Mouse (Mus musculus) CH12.LX (cell line): ENCODE measurements at regions not wholly inside any gene's neighbourhood (a gene's known extent, or its start where the extent isn't known, plus 50 kb on each side); places are given as distances from the start of the nearest gene placed in this dataset.
A peak's percentile ranks its signal among the peaks of the same experiment; 100 is the strongest.

ENCODE experiments used
- DNase-seq: peaks from one replicate; pipeline ENCODE4 v3.0.0-alpha.2; 2013; ENCODE audit errors: extremely low read depth
- H3K27ac ChIP-seq: 2 replicates; pipeline ENCODE4 v1.5.1; 2012; ENCODE audit warnings: low read depth, mild to moderate bottlenecking, control low read depth, moderate library complexity; ENCODE audit not compliant: insufficient read depth
- H3K27me3 ChIP-seq: replicated peaks from 2 replicates; pipeline ENCODE3; 2012; ENCODE audit warnings: inconsistent platforms
- H3K36me3 ChIP-seq, 2 experiments: replicated peaks in 1 of 2; 2 replicates each; pipeline versions ENCODE3 to v1.6.1; 2012; ENCODE audit warnings: inconsistent platforms in 1 of 2, low read length in 1 of 2, mild to moderate bottlenecking in 1 of 2, mixed read lengths in 1 of 2, moderate library complexity in 1 of 2; ENCODE audit not compliant: control insufficient read depth in 1 of 2, insufficient read depth in 1 of 2
- H3K4me1 ChIP-seq, 2 experiments: 2 replicates each; pipeline ENCODE4 v1.6.1; 2012; ENCODE audit warnings: inconsistent platforms in 1 of 2, moderate library complexity in 1 of 2; ENCODE audit not compliant: insufficient read depth in 2 of 2, control insufficient read depth in 1 of 2
- H3K4me2 ChIP-seq: 2 replicates; pipeline ENCODE4 v1.6.1; 2012; ENCODE audit warnings: low read depth, mild to moderate bottlenecking, control low read depth; ENCODE audit not compliant: poor library complexity, insufficient read depth, severe bottlenecking
- H3K4me3 ChIP-seq, 3 experiments: fragments of 150-350 bp in 1 of 3; sonication (generic) in 1 of 3; replicated peaks in 1 of 3; 2 replicates each; pipeline versions ENCODE3 to v1.5.1; 2011 to 2012; ENCODE audit warnings: low read depth in 2 of 3, low read length in 2 of 3, mild to moderate bottlenecking in 2 of 3, moderate library complexity in 2 of 3, control low read depth in 1 of 3, improper control_type of control experiment in 1 of 3, inconsistent platforms in 1 of 3, mixed read lengths in 1 of 3; ENCODE audit not compliant: poor library complexity in 1 of 3
- H3K79me2 ChIP-seq: replicated peaks from 2 replicates; pipeline ENCODE4 v1.6.1; 2012; ENCODE audit warnings: mild to moderate bottlenecking, moderate library complexity; ENCODE audit not compliant: control insufficient read depth, poor library complexity, insufficient read depth, severe bottlenecking; ENCODE audit errors: extremely low read depth
- H3K9ac ChIP-seq: 2 replicates; pipeline ENCODE4 v1.6.1; 2012; ENCODE audit warnings: low read depth, mild to moderate bottlenecking, control low read depth, moderate library complexity; ENCODE audit not compliant: insufficient read depth
- H3K9me3 ChIP-seq: replicated peaks from 2 replicates; pipeline ENCODE3; 2012; ENCODE audit warnings: low read length, inconsistent platforms, mixed read lengths
- CTCF ChIP-seq, 2 experiments: IDR thresholded peaks in 1 of 2; conservative IDR thresholded peaks in 1 of 2; 2 replicates each; pipeline ENCODE4 v1.5.1; 2011 to 2012; ENCODE audit warnings: low read depth in 2 of 2, low read length in 2 of 2, improper control_type of control experiment in 1 of 2, inconsistent platforms in 1 of 2, mild to moderate bottlenecking in 1 of 2, moderate library complexity in 1 of 2
- E2F4 ChIP-seq: IDR thresholded peaks from 2 replicates; pipeline ENCODE4 v1.6.1; 2011; ENCODE audit warnings: low read depth, low read length, improper control_type of control experiment; ENCODE audit not compliant: insufficient replicate concordance
- EP300 ChIP-seq: IDR thresholded peaks from 2 replicates; pipeline ENCODE4 v1.6.1; 2011; ENCODE audit warnings: low read length, improper control_type of control experiment
- GABPA ChIP-seq: IDR thresholded peaks from 2 replicates; pipeline ENCODE4 v1.6.1; 2012; ENCODE audit warnings: low read depth, low read length, improper control_type of control experiment, inconsistent platforms; ENCODE audit not compliant: insufficient replicate concordance
- HCFC1 ChIP-seq: IDR thresholded peaks from 2 replicates; pipeline ENCODE4 v1.6.1; 2012; ENCODE audit warnings: low read depth, mild to moderate bottlenecking, inconsistent platforms, low read length, improper control_type of control experiment
- IRF4 ChIP-seq: IDR thresholded peaks from 2 replicates; pipeline ENCODE4 v1.6.1; 2014; ENCODE audit warnings: low read depth, mild to moderate bottlenecking, inconsistent platforms, low read length, improper control_type of control experiment
- MAFK ChIP-seq: IDR thresholded peaks from 2 replicates; pipeline ENCODE4 v1.6.1; 2011; ENCODE audit warnings: low read length, improper control_type of control experiment; ENCODE audit not compliant: insufficient replicate concordance
- MAZ ChIP-seq: IDR thresholded peaks from 2 replicates; pipeline ENCODE4 v1.6.1; 2012; ENCODE audit warnings: low read depth, mild to moderate bottlenecking, inconsistent platforms, low read length, improper control_type of control experiment, moderate library complexity
- MEF2A ChIP-seq: IDR thresholded peaks from 2 replicates; pipeline ENCODE4 v1.6.1; 2014; ENCODE audit warnings: low read depth, mild to moderate bottlenecking, inconsistent platforms, low read length, improper control_type of control experiment, borderline replicate concordance
- MXI1 ChIP-seq: IDR thresholded peaks from 2 replicates; pipeline ENCODE4 v1.6.1; 2011; ENCODE audit warnings: mild to moderate bottlenecking, low read depth, low read length, improper control_type of control experiment
- NELFE ChIP-seq: IDR thresholded peaks from 2 replicates; pipeline ENCODE4 v1.6.1; 2011; ENCODE audit warnings: low read depth, low read length, improper control_type of control experiment
- NRF1 ChIP-seq: IDR thresholded peaks from 2 replicates; pipeline ENCODE4 v1.6.1; 2014; ENCODE audit warnings: low read depth, mild to moderate bottlenecking, inconsistent platforms, low read length, improper control_type of control experiment, moderate library complexity
- PAX5 ChIP-seq: IDR thresholded peaks from 2 replicates; pipeline ENCODE4 v1.6.1; 2012; ENCODE audit warnings: low read length, inconsistent platforms, mixed read lengths
- POLR2A ChIP-seq: IDR thresholded peaks from 2 replicates; pipeline ENCODE4 v1.6.1; 2011; ENCODE audit warnings: low read depth, mild to moderate bottlenecking, improper control_type of control experiment, low read length
- POLR2AphosphoS2 ChIP-seq: IDR thresholded peaks from 2 replicates; pipeline ENCODE4 v1.6.1; 2011; ENCODE audit warnings: low read depth, low read length, improper control_type of control experiment
- RAD21 ChIP-seq: IDR thresholded peaks from 2 replicates; pipeline ENCODE4 v1.6.1; 2011; ENCODE audit warnings: low read depth, mild to moderate bottlenecking, low read length, improper control_type of control experiment, moderate library complexity
- RCOR1 ChIP-seq: conservative IDR thresholded peaks from 2 replicates; pipeline ENCODE4 v1.6.1; 2012; ENCODE audit warnings: low read depth, mild to moderate bottlenecking, inconsistent platforms, low read length, improper control_type of control experiment
- SIN3A ChIP-seq: IDR thresholded peaks from 2 replicates; pipeline ENCODE4 v1.6.1; 2012; ENCODE audit warnings: low read length, improper control_type of control experiment, inconsistent platforms
- SMC3 ChIP-seq: IDR thresholded peaks from 2 replicates; pipeline ENCODE4 v1.6.1; 2011; ENCODE audit warnings: low read depth, low read length, improper control_type of control experiment
- TCF12 ChIP-seq: IDR thresholded peaks from 2 replicates; pipeline ENCODE4 v1.6.1; 2014; ENCODE audit warnings: low read depth, mild to moderate bottlenecking, inconsistent platforms, low read length, improper control_type of control experiment
- UBTF ChIP-seq: IDR thresholded peaks from 2 replicates; pipeline ENCODE4 v1.6.1; 2012; ENCODE audit warnings: low read depth, mild to moderate bottlenecking, inconsistent platforms, low read length, improper control_type of control experiment, moderate library complexity
- USF2 ChIP-seq: conservative IDR thresholded peaks from 2 replicates; pipeline ENCODE4 v1.6.1; 2011; ENCODE audit warnings: low read depth, low read length, improper control_type of control experiment
- ZC3H11A ChIP-seq: IDR thresholded peaks from 2 replicates; pipeline ENCODE4 v1.6.1; 2012; ENCODE audit warnings: low read depth, mild to moderate bottlenecking, inconsistent platforms, low read length, improper control_type of control experiment
- ZMIZ1 ChIP-seq: IDR thresholded peaks from 2 replicates; pipeline ENCODE4 v1.6.1; 2012; ENCODE audit warnings: low read depth, mild to moderate bottlenecking, inconsistent platforms, low read length, improper control_type of control experiment
- ZNF384 ChIP-seq: IDR thresholded peaks from 2 replicates; pipeline ENCODE4 v1.6.1; 2012; ENCODE audit warnings: low read depth, low read length, improper control_type of control experiment, inconsistent platforms
- dilution Hi-C: fragments of 300-500 bp; cut with MboI; formaldehyde crosslinking; loops from 2 replicates; pipeline ENCODE4 v1.14.3; 2020; ENCODE audit warnings: low sequenced_read_pairs; ENCODE audit not compliant: extremely low pct_unique_long_range_greater_than_20kb, extremely low pct_ligation_motif_present
- in situ Hi-C: fragments of 300-500 bp; cut with MboI; formaldehyde crosslinking; loops from 3 replicates; pipeline ENCODE4 v1.14.3; 2019; ENCODE audit warnings: low sequenced_read_pairs, low pct_ligation_motif_present, low pct_unique_long_range_greater_than_20kb, mixed read lengths

- H3K9ac ChIP-seq: peak overlapping the region; percentile 45
- H3K9me3 ChIP-seq: no peaks in the 10 kb centered on the region
- dilution Hi-C loops (no loop called here), in situ Hi-C loops (loop anchor here (5.0 to 25.0 kb wide), 4 partner anchors 151 to 429 kb away; partner anchors contain the start of genes Depdc1b and Smim15)
- H3K36me3 ChIP-seq: no peaks in the 10 kb centered on the region
- H3K79me2 ChIP-seq: peaks cover 9% of the 10 kb centered on the region
- peaks cover 3 to 21% of the 10 kb centered on the region in 2 experiments; a peak in 3 of 4 replicates for H3K4me1 ChIP-seq
- H3K27ac ChIP-seq: peak overlapping the region; percentile 79
- H3K4me3 ChIP-seq: peak overlapping the region; percentile 48 to 77 (median 77)
- peaks cover 39% of the 10 kb centered on the region for H3K27me3 ChIP-seq
- peak overlapping the region; percentile 96 for H3K4me2 ChIP-seq
- TF ChIP-seq MAZ (no peak), RCOR1 (no peak), SMC3 (peak; percentile 13; the same call in 1 of the 2 replicates), E2F4 (no peak), SIN3A (0 out of 2 replicates have a peak, but pooled peaks have one; percentile 8), CTCF (conservative IDR thresholded peaks at IDR 0.05 in 1 of 2, IDR thresholded peaks at IDR 0.05 in 1 of 2; ENCODE audit: low read depth in 2 of 2, low read length in 2 of 2) (peak in 1 of 2 experiments; percentile 19; a peak in 2 of 4 replicates), USF2 (no peak), IRF4 (0 out of 2 replicates have a peak, but pooled peaks have one; percentile 3), UBTF (peak; percentile 99), TCF12 (no peak), NELFE (0 out of 2 replicates have a peak, but pooled peaks have one; percentile 26), MXI1 (peak; percentile 51; the same call in 1 of the 2 replicates)
- peak; percentile 34 for DNase-seq
Observed at GRCm38 (mm10) chr13:107890866-107891821, 153.1 kb upstream of the Smim15 start.

GRCm38 (mm10) chr13:107889985-107890865 is 154.0 kb upstream of the Smim15 start:
- Histone ChIP-seq H3K27ac (peak overlapping the region; percentile 79), H3K4me3 (peak overlapping the region; percentile 48 to 100 (median 77)), H3K79me2 (peaks cover 11% of the 10 kb centered on the region), H3K4me1 (peaks cover 3 to 21% of the 10 kb centered on the region in 2 experiments; a peak in 3 of 4 replicates), H3K4me2 (peak overlapping the region; percentile 99; the same call in 1 of the 2 replicates), H3K27me3 (peaks cover 39% of the 10 kb centered on the region), H3K9me3 (no peaks in the 10 kb centered on the region), H3K9ac (peak overlapping the region; percentile 58), H3K36me3 (no peaks in the 10 kb centered on the region)
- in situ Hi-C loops: loop anchor here (5.0 to 25.0 kb wide), 4 partner anchors 152 to 428 kb away; partner anchors contain the start of genes Depdc1b and Smim15
- peak; percentile 99 for DNase-seq
- dilution Hi-C loops: no loop called here
- TF ChIP-seq ZNF384 (no peak), GABPA (no peak), NELFE (peak; percentile 81), MAZ (peak; percentile 93), TCF12 (peak; percentile 99), MAFK (no peak), HCFC1 (0 out of 2 replicates have a peak, but pooled peaks have one; percentile 6), MEF2A (0 out of 2 replicates have a peak, but pooled peaks have one; percentile 67), EP300 (no peak), ZMIZ1 (peak; percentile 50; the same call in 1 of the 2 replicates), UBTF (peak; percentile 73), POLR2AphosphoS2 (no peak), PAX5 (no peak), NRF1 (peak; percentile 36; the same call in 1 of the 2 replicates), SIN3A (peak; percentile 87), MXI1 (peak; percentile 37; the same call in 1 of the 2 replicates), CTCF (conservative IDR thresholded peaks at IDR 0.05 in 1 of 2, IDR thresholded peaks at IDR 0.05 in 1 of 2; ENCODE audit: low read depth in 2 of 2, low read length in 2 of 2) (no peak; a peak in 1 of 4 replicates), ZC3H11A (no peak), RAD21 (no peak), POLR2A (peak; percentile 96)
